Mouse (Mus musculus) liver, embryonic 14.5 days (tissue): ENCODE measurements around the gene Sept3.

ENCODE experiments used
- CTCF ChIP-seq: IDR thresholded peaks from 2 replicates; pipeline ENCODE4 v1.5.1; 2016; ENCODE audit warnings: antibody characterized with exemption, low read depth, control low read depth
- EP300 ChIP-seq: IDR thresholded peaks from 2 replicates; pipeline ENCODE4 v1.6.1; 2016; ENCODE audit warnings: antibody characterized with exemption, low read depth

- TF ChIP-seq CTCF (peak; percentile 99), EP300 (no peak)
Measured at GRCm38 (mm10) chr15:82236565-82236964, 38.1 kb upstream of the Sept3 start.
